Mouse (Mus musculus): Measurements from ENCODE around the gene Tnfaip1.
A peak's percentile ranks its signal among the peaks of the same experiment; 100 is the strongest.

The Tnfaip1 gene

DNA sequence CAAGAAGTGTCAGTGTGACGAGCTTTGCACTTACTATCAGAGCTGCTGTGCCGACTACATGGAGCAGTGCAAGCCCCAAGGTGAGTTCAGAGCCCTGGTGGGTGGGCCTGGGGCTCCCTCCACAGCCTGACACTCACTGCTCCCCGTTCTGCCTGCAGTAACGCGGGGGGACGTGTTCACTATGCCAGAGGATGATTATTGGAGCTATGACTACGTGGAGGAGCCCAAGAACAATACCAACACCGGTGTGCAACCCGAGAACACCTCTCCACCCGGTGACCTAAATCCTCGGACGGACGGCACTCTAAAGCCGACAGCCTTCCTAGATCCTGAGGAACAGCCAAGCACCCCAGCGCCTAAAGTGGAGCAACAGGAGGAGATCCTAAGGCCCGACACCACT, 36.6 kb downstream of the Tnfaip1 start:
- no peak for DNase-seq (ENCODE audit: low spot score)

DNA sequence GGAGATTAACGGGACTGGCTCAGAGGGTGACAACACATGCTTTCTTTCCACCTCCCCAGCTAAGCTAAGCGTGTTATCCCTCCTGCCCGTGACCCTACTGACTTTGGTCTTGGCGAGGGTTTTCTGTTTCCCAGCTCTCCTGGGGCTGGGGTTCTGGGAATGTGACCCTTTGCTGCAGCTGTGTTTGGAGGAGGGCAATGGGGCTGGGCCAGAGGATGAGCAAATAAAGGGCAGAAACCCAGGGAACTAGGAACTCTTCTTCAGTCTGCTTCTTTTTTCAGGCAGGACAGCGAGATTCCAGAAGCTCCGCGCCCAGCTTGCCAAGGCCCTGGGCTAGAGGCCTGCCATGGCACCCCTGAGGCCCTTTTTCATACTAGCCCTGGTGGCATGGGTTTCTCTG, 37.1 kb downstream of the Tnfaip1 start, which contains the start of gene Vtn:
TSS of gene Vtn (plus strand) at position 88 of the 400 bp plus-strand sequence.
- DNase-seq (ENCODE audit: low spot score) = no peak

DNA sequence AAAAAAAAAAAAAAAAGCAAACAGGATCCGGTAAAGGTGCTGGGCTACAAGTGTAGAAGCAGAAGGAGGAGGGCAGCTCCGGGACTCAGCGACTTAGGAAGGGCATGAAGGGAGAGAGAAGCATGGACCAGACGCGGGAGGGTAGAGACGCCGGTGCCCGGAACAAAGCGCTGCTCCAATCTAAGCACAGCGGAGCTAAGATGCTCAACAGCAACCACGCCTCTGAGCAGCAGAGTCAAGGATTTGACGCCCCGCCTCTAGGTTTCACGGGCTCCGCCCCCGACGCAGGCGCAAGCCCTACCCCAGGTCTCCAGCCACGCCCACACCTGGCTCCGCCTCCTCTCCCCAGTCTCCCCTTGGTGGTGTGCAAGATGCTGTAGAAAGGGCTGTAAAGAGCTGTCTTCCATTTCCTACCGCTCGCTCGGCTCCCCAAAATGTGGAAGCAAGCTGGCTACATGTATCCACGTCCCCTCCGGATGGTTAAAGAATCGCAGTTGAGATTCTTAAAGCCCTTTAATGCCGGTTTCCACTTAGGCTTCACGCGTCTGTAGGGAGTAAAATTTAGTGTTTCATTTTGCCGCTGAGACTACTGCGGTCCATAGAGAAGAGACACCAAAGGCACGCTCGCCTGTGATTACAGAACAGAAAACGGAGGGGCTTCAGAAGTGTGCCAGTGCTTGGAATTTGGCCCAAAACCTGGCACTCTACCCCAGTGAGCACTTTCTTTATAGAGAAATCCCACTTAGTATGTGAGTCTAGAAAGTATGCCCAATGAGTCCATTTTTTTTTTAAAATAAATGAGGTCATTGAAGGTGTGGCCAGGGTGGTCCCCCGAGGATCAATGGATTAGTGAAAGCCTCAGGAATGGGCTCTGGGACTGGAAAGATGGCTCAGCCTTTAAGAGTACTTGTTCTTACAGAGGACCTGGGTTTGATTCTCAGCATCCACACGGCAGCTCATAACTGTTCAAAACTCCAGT, 38.3 kb downstream of the Tnfaip1 start, which contains the start of gene Sarm1:
TSS of gene Sarm1 (minus strand) at position 211 of the 979 bp plus-strand sequence.
- DNase-seq (ENCODE audit: low spot score) = peak; percentile 97

DNA sequence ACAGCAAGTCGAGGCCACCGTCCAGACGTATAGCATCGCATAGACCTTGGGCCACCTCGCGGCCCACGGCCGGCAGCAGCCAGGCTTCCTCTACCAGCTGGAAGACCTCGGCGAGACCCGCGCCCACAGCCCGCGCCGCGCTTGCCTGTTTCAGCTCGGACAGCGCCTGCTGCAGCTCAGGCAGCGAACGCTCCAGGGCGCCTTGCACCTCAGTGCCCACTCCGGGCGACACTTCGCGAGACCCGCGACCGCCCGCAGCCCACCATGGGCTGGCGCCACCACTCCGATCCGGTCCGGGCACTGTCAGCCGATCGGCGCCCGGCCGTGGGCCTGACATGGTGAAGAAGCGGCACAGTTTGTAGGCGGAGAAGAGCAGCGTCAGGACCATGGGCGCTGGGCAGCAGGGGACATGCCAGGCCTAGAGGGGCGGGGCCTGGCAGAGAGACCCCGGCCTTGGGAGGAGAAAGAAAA, 39.0 kb downstream of the Tnfaip1 start:
- DNase-seq (ENCODE audit: low spot score) = peak; percentile 73

DNA sequence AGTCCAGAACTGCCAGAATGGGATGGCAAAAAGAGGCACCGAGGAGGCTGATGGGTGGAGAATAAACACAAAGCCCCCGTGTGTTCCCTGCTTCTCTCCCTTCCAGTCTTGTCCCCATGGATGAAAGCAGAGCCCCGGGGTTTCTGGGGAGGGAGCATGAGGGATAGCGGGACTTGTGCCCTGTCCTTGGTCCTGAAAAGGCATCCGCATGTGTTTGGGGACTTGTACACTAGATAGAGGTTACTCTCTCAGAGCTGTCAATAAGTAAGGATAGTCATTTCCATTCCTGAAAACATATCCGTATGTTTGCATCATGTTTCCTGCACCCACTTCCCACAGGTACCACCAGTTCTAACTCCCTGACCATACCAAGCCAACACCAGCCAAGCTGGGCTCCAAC, 40.2 kb downstream of the Tnfaip1 start:
- DNase-seq (ENCODE audit: low spot score) = no peak

DNA sequence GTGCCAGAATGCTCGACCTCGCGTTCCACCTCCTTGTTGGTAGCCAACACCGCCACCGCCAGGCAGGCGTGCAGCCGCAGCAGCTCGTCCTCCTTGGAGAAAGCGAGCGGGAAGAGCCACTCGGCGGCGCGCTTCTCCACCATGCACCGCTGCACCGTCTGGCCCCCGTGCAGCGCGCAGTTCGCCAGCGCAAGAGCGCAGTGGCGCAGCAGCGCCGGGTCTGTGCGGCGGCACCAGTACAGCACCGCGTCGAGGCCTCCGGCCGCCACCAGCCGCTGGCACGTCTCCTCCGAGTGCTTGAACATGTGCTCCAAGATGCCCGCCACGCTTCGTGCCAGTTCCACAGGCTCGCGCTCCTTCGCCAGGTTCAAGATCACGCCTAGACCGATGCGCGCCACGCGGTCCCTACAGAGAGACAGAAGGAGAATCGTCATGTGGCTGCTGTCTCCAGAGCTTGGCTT, 45.3 kb downstream of the Tnfaip1 start:
- no peak for DNase-seq (ENCODE audit: low spot score)

DNA sequence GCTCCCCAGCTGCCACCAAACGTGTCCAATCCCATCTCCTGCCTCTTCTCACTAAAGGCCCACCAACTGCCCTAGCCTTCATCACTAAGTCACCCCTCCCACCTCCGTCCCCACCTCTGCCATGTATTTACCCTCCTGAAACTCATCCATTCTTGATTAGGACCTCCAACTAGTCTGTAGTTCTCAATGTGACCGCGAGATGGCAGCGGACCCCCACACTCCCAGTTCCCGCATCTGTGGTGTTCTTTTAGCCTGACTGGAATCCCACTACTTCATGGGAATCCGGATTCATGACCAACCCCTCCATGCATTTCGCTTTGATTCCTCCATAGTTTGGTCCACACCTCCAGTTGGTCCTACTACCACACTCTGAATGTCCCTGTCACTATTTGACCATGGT, 48.0 kb downstream of the Tnfaip1 start:
- DNase-seq (ENCODE audit: low spot score) = peak; percentile 70

DNA sequence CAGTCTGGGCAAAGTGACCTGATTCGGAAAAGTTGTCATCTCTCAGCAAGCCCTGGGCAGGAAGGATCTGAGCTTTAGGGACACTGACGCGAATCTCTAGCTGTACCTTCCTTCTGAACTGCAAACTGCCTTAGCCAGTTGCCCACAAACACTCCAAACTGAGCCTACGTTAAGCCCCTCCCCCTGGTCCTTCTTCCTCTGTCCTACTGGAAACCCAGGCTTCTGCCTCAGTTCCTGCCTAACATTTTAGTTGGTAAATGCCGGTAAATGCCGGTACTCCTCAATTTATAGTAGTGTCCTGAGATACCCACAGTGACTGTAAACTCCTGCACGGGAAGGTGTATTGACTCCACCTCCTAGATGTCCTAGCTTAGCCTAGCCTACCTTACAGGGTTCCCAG, 52.5 kb downstream of the Tnfaip1 start:
- no peak for DNase-seq (ENCODE audit: low spot score)

DNA sequence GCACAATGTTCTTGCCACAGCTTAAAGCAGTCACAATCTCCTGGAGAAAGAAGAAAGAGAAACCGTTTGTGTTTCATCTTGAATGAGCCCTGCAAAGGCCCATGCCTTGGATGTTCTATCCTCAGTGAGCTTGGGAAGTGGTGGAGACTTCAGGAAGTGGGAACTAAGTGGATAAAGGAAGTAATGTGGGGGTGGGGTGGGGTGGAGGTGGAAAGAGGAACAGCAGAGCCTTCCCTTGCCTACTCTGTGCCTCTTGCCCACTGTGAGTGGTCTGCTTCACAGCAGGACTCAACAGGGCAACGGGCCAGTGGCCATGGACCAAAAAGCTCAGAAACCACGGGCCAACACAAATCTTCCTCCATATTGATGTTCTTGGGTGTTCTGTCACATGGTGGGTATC, 60.8 kb downstream of the Tnfaip1 start:
- DNase-seq (ENCODE audit: low spot score) = no peak
